Mouse (Mus musculus): ENCODE measurements around the gene Map3k7cl. TPM values are rescaled to one million over a fixed set of nuclear protein-coding genes. Genes with fewer than 3 reads are reported as not detected.

Map3k7cl gene
- 4.0 TPM for polyA plus RNA-seq (2014; fragmentation: Illumina TruSeq; extraction: RNeasy Lipid Tissue Mini Kit (QIAGEN cat#74804); ENCODE audit: low read depth, low replicate concordance)

DNA sequence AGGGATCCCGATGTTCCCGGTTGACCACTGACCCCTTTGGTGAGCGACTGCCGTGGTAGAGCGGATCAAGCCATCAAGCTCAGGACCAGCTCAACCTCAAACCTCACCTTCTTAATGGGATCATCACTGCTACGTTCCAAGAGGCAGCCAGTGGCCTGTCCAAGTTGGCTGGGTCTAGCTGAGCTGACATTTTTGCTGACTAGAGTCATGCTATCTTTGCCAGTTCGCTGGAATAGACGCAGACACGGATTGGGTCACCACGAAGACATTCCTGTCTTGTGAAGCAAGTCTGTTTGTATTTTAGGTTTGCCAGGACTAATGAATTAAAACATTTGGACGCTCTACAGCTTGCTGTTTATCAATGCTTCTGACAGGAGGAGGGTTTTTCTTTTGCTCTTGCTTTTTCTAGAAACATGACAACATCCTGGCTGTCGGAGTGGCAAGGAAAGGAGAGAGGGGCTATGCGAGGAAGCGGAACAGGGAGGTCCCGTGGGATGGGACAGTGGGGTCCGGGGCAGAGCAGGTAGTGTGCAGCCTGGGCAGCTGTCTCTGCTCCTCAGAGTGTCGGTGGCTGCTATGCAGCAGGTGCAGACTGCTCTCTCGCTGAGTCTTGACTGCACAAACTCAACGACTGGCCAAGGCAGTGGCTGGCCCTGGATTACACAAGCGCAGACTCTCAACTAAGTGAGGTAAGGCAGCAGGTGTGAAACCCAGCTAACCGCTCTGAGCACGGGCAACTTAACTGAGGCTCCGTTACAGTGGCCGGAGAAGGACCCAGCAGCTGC, at the start of gene Map3k7cl:
Gene Map3k7cl (plus strand): TSS at position 424 of the 785 bp plus-strand sequence.

Other genes starting within 250 kb of the Map3k7cl start
- 36.8 TPM for gene N6amt1, start 199.1 kb upstream of the Map3k7cl start, polyA plus RNA-seq (2014; fragmentation: Illumina TruSeq; extraction: RNeasy Lipid Tissue Mini Kit (QIAGEN cat#74804); ENCODE audit: low read depth, low replicate concordance)
- 53.9 TPM for gene Ltn1, start 120.7 kb upstream of the Map3k7cl start, polyA plus RNA-seq (2014; fragmentation: Illumina TruSeq; extraction: RNeasy Lipid Tissue Mini Kit (QIAGEN cat#74804); ENCODE audit: low read depth, low replicate concordance)
- 6.3 TPM for gene Rwdd2b, start 112.8 kb upstream of the Map3k7cl start, polyA plus RNA-seq (2014; fragmentation: Illumina TruSeq; extraction: RNeasy Lipid Tissue Mini Kit (QIAGEN cat#74804); ENCODE audit: low read depth, low replicate concordance)
- gene Usp16, start 98.6 kb upstream of the Map3k7cl start, polyA plus RNA-seq (2014; fragmentation: Illumina TruSeq; extraction: RNeasy Lipid Tissue Mini Kit (QIAGEN cat#74804); ENCODE audit: low read depth, low replicate concordance) = 169 TPM
- 454 TPM for gene Cct8, start 57.5 kb upstream of the Map3k7cl start, polyA plus RNA-seq (2014; fragmentation: Illumina TruSeq; extraction: RNeasy Lipid Tissue Mini Kit (QIAGEN cat#74804); ENCODE audit: low read depth, low replicate concordance)
- 33.8 TPM for gene Bach1, start 145.6 kb downstream of the Map3k7cl start, polyA plus RNA-seq (2014; fragmentation: Illumina TruSeq; extraction: RNeasy Lipid Tissue Mini Kit (QIAGEN cat#74804); ENCODE audit: low read depth, low replicate concordance)

Measured in adrenal gland, adult 10 weeks (tissue).